Mouse (Mus musculus): ENCODE measurements around the gene Glmn. TPM values are rescaled to one million over a fixed set of nuclear protein-coding genes. Genes with fewer than 3 reads are reported as not detected.

Glmn gene
- polyA plus RNA-seq, 1 experiment from 2014 or later = 34.3 TPM

- Histone ChIP-seq H3K9ac (no peak overlapping the region), H3K4me1 (no peaks in the 10 kb centered on the region), H3K9me3 (no peaks in the 10 kb centered on the region), H3K27ac (no peak overlapping the region), H3K27me3 (no peaks in the 10 kb centered on the region), H3K4me3 (replicated peaks) (no peak overlapping the region), H3K36me3 (replicated peaks) (peaks cover 18% of the 10 kb centered on the region; the same call in 1 of the 2 replicates), H3K4me2 (no peak overlapping the region)
- 93% methylated on average over 3 of the region's 3 CpGs for WGBS
- ATAC-seq (ENCODE audit: low FRiP score) = no peak
Observed at GRCm38 (mm10) chr5:107548444-107548843, 49.2 kb downstream of the Glmn start.

- peaks cover 18% of the 10 kb centered on the region; the same call in 1 of the 2 replicates for H3K36me3 ChIP-seq (replicated peaks)
- H3K4me2 ChIP-seq = no peak overlapping the region
- H3K9ac ChIP-seq = no peak overlapping the region
- no peaks in the 10 kb centered on the region for H3K4me1 ChIP-seq
- no peaks in the 10 kb centered on the region for H3K27me3 ChIP-seq
- H3K9me3 ChIP-seq = no peaks in the 10 kb centered on the region
- ATAC-seq (ENCODE audit: low FRiP score) = no peak
- H3K4me3 ChIP-seq (replicated peaks) = no peak overlapping the region
- WGBS = 88% methylated on average over 3 of the region's 3 CpGs
- no peak overlapping the region for H3K27ac ChIP-seq
Observed at GRCm38 (mm10) chr5:107547955-107548354, 49.7 kb downstream of the Glmn start.

- no peak overlapping the region for H3K4me3 ChIP-seq (replicated peaks)
- no peaks in the 10 kb centered on the region for H3K4me1 ChIP-seq
- peaks cover 13% of the 10 kb centered on the region; the same call in 1 of the 2 replicates for H3K36me3 ChIP-seq (replicated peaks)
- no peaks in the 10 kb centered on the region for H3K9me3 ChIP-seq
- H3K4me2 ChIP-seq = no peak overlapping the region
- ATAC-seq (ENCODE audit: low FRiP score) = no peak
- WGBS = 84% methylated on average over 4 of the region's 4 CpGs
- no peaks in the 10 kb centered on the region for H3K27me3 ChIP-seq
- H3K9ac ChIP-seq = no peak overlapping the region
- no peak overlapping the region for H3K27ac ChIP-seq
Observed at GRCm38 (mm10) chr5:107545927-107546326, 51.8 kb downstream of the Glmn start.

GRCm38 (mm10) chr5:107541696-107542095 lies 56.0 kb downstream of the Glmn start:
- no peaks in the 10 kb centered on the region for H3K36me3 ChIP-seq (replicated peaks)
- no peaks in the 10 kb centered on the region for H3K27me3 ChIP-seq
- no peak overlapping the region for H3K9ac ChIP-seq
- no peak for ATAC-seq (ENCODE audit: low FRiP score)
- H3K27ac ChIP-seq = no peak overlapping the region
- WGBS = 24% methylated on average over 7 of the region's 7 CpGs
- H3K9me3 ChIP-seq = no peaks in the 10 kb centered on the region
- no peak overlapping the region for H3K4me2 ChIP-seq
- H3K4me1 ChIP-seq = no peaks in the 10 kb centered on the region
- no peak overlapping the region for H3K4me3 ChIP-seq (replicated peaks)

- H3K4me2 ChIP-seq = no peak within 1 kb of the TSS
- 77% methylated on average over 15 of the region's 15 CpGs for WGBS
- no peaks in the 10 kb centered on the region for H3K9me3 ChIP-seq
- ATAC-seq (ENCODE audit: low FRiP score) = no peak
- H3K27ac ChIP-seq = no peak within 1 kb of the TSS
- H3K36me3 ChIP-seq (replicated peaks) = no peaks in the 10 kb centered on the region
- no peaks in the 10 kb centered on the region for H3K27me3 ChIP-seq
- H3K4me1 ChIP-seq = no peaks in the 10 kb centered on the region
- no peak within 1 kb of the TSS for H3K9ac ChIP-seq
- no peak within 1 kb of the TSS for H3K4me3 ChIP-seq (replicated peaks)
Observed at GRCm38 (mm10) chr5:107534581-107534980, 63.1 kb downstream of the Glmn start, which contains the start of gene 1700028K03Rik. Gene 1700028K03Rik, plus strand, starts transcription at chr5:107534709.

GRCm38 (mm10) chr5:107533590-107533989 lies 64.1 kb downstream of the Glmn start:
- H3K9ac ChIP-seq = no peak overlapping the region
- H3K27ac ChIP-seq = no peak overlapping the region
- no peak overlapping the region for H3K4me2 ChIP-seq
- 69% methylated on average over 2 of the region's 2 CpGs for WGBS
- ATAC-seq (ENCODE audit: low FRiP score) = no peak
- no peaks in the 10 kb centered on the region for H3K4me1 ChIP-seq
- no peak overlapping the region for H3K4me3 ChIP-seq (replicated peaks)
- H3K27me3 ChIP-seq = no peaks in the 10 kb centered on the region
- no peaks in the 10 kb centered on the region for H3K9me3 ChIP-seq
- no peaks in the 10 kb centered on the region for H3K36me3 ChIP-seq (replicated peaks)

GRCm38 (mm10) chr5:107528856-107529255 lies 68.8 kb downstream of the Glmn start:
- Histone ChIP-seq H3K9me3 (no peaks in the 10 kb centered on the region), H3K27me3 (no peaks in the 10 kb centered on the region), H3K4me1 (no peaks in the 10 kb centered on the region), H3K36me3 (replicated peaks) (no peaks in the 10 kb centered on the region), H3K9ac (no peak overlapping the region), H3K4me2 (no peak overlapping the region), H3K4me3 (replicated peaks) (no peak overlapping the region), H3K27ac (no peak overlapping the region)
- 92% methylated on average over 3 of the region's 3 CpGs for WGBS
- no peak for ATAC-seq (ENCODE audit: low FRiP score)

- Histone ChIP-seq H3K9me3 (no peaks in the 10 kb centered on the region), H3K27ac (no peak overlapping the region), H3K27me3 (no peaks in the 10 kb centered on the region), H3K36me3 (replicated peaks) (no peaks in the 10 kb centered on the region), H3K9ac (no peak overlapping the region), H3K4me2 (no peak overlapping the region), H3K4me1 (no peaks in the 10 kb centered on the region), H3K4me3 (replicated peaks) (no peak overlapping the region)
- ATAC-seq (ENCODE audit: low FRiP score) = no peak
- whole genome bisulfite sequencing = 91% methylated on average over 10 of the region's 10 CpGs
Observed at GRCm38 (mm10) chr5:107524281-107524680, 73.4 kb downstream of the Glmn start.

GRCm38 (mm10) chr5:107521897-107522296 lies 75.8 kb downstream of the Glmn start:
- Histone ChIP-seq H3K36me3 (replicated peaks) (no peaks in the 10 kb centered on the region), H3K4me1 (no peaks in the 10 kb centered on the region), H3K9me3 (no peaks in the 10 kb centered on the region), H3K27me3 (no peaks in the 10 kb centered on the region), H3K9ac (no peak overlapping the region), H3K27ac (no peak overlapping the region), H3K4me2 (no peak overlapping the region), H3K4me3 (replicated peaks) (no peak overlapping the region)
- ATAC-seq (ENCODE audit: low FRiP score) = no peak
- 82% methylated on average over 7 of the region's 7 CpGs for WGBS

GRCm38 (mm10) chr5:107521386-107521785 lies 76.3 kb downstream of the Glmn start:
- WGBS = 93% methylated on average over 6 of the region's 6 CpGs
- Histone ChIP-seq H3K9ac (no peak overlapping the region), H3K27ac (no peak overlapping the region), H3K4me3 (replicated peaks) (no peak overlapping the region), H3K4me1 (no peaks in the 10 kb centered on the region), H3K4me2 (no peak overlapping the region), H3K36me3 (replicated peaks) (no peaks in the 10 kb centered on the region), H3K27me3 (no peaks in the 10 kb centered on the region), H3K9me3 (no peaks in the 10 kb centered on the region)
- no peak for ATAC-seq (ENCODE audit: low FRiP score)

- WGBS = 95% methylated on average over 4 of the region's 4 CpGs
- Histone ChIP-seq H3K4me3 (replicated peaks) (no peak overlapping the region), H3K9ac (no peak overlapping the region), H3K4me1 (no peaks in the 10 kb centered on the region), H3K36me3 (replicated peaks) (no peaks in the 10 kb centered on the region), H3K27ac (no peak overlapping the region), H3K9me3 (no peaks in the 10 kb centered on the region), H3K4me2 (no peak overlapping the region), H3K27me3 (no peaks in the 10 kb centered on the region)
- no peak for ATAC-seq (ENCODE audit: low FRiP score)
Observed at GRCm38 (mm10) chr5:107518602-107519001, 79.1 kb downstream of the Glmn start.

- H3K4me3 ChIP-seq (replicated peaks) = no peak overlapping the region
- H3K36me3 ChIP-seq (replicated peaks) = no peaks in the 10 kb centered on the region
- ATAC-seq (ENCODE audit: low FRiP score) = no peak
- no peaks in the 10 kb centered on the region for H3K4me1 ChIP-seq
- no peak overlapping the region for H3K9ac ChIP-seq
- WGBS = 91% methylated on average over 1 of the region's 1 CpGs
- H3K9me3 ChIP-seq = no peaks in the 10 kb centered on the region
- no peaks in the 10 kb centered on the region for H3K27me3 ChIP-seq
- no peak overlapping the region for H3K27ac ChIP-seq
- H3K4me2 ChIP-seq = no peak overlapping the region
Observed at GRCm38 (mm10) chr5:107516087-107516486, 81.6 kb downstream of the Glmn start.

GRCm38 (mm10) chr5:107515453-107515852 lies 82.2 kb downstream of the Glmn start:
- no peaks in the 10 kb centered on the region for H3K9me3 ChIP-seq
- H3K4me1 ChIP-seq = no peaks in the 10 kb centered on the region
- H3K27ac ChIP-seq = no peak overlapping the region
- no peak overlapping the region for H3K4me2 ChIP-seq
- no peak overlapping the region for H3K9ac ChIP-seq
- H3K27me3 ChIP-seq = no peaks in the 10 kb centered on the region
- ATAC-seq (ENCODE audit: low FRiP score) = no peak
- 98% methylated on average over 3 of the region's 3 CpGs for WGBS
- H3K4me3 ChIP-seq (replicated peaks) = no peak overlapping the region
- peaks cover 2% of the 10 kb centered on the region; the same call in 1 of the 2 replicates for H3K36me3 ChIP-seq (replicated peaks)

Measured in forebrain, embryonic 12.5 days (tissue).